Mouse (Mus musculus) cortical plate, adult 2 months (tissue): ENCODE measurements around the gene Rgmb.

Experiments used
- CTCF ChIP-seq: fragments of 200-500 bp; IDR thresholded peaks from 2 replicates; pipeline ENCODE4 v1.5.1; 2011; ENCODE audit warnings: mild to moderate bottlenecking, control low read depth, low read length; ENCODE audit not compliant: insufficient read depth; ENCODE audit errors: extremely low read depth
- POLR2A ChIP-seq: fragments of 200-500 bp; IDR thresholded peaks from 2 replicates; pipeline ENCODE4 v1.6.1; 2011; ENCODE audit warnings: mild to moderate bottlenecking, low read length, control low read depth; ENCODE audit not compliant: insufficient read depth; ENCODE audit errors: extremely low read depth

GRCm38 (mm10) chr17:15799195-15799793 is 31.5 kb downstream of the Rgmb start:
- TF ChIP-seq CTCF (no peak), POLR2A (no peak)
